Mouse (Mus musculus) thymus, postnatal 36 days (tissue): ENCODE measurements around the gene Nyap1.
A peak's percentile ranks its signal among the peaks of the same experiment; 100 is the strongest.
"Not testable (repeated sequence)": the region's sequence is repeated elsewhere in the genome, so short reads cannot be mapped to it uniquely, and the experiment has no call there.

Experiments
- DNase-seq, 2 experiments: peaks; one replicate each; pipeline ENCODE4 v3.0.0; 2022; ENCODE audit warnings: mixed read lengths in 2 of 2

Gene Nyap1

DNA sequence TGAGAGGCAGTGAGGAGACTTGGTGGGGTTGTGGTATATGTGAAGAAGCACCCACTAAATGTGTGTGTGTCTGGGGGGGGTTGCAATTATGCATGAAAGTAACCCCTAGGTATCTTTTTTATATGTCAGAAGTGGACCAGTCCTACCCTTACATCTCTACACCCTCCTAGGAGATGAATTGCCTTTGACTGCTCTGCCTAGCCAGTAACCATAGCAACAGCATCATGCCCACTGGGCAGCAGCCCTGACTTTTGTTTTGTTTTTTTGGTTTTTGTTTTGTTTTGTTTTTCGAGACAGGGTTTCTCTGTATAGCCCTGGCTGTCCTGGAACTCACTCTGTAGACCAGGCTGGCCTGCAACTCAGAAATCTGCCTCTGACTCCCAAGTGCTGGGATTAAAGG, 27.1 kb upstream of the Nyap1 start:
- DNase-seq: no peak

DNA sequence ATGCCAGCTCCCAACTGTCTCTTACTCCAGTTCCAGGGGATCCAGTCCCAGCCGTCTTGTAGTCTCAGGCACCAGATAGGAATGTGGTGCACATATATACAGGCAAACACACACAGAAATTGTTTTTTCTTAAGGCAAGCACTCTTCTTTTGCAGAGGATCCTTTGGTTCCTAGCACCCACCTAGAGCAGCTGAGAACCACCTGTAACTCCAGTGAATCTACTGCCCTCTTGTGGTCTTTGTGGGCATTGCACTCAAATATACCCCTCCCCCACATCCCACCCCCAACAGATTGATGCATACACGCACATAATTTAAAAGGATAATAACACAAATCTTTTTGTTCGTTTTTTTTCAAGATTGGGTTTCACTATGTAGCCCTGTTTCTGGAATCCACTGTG, 24.9 kb upstream of the Nyap1 start:
- DNase-seq: no peak

DNA sequence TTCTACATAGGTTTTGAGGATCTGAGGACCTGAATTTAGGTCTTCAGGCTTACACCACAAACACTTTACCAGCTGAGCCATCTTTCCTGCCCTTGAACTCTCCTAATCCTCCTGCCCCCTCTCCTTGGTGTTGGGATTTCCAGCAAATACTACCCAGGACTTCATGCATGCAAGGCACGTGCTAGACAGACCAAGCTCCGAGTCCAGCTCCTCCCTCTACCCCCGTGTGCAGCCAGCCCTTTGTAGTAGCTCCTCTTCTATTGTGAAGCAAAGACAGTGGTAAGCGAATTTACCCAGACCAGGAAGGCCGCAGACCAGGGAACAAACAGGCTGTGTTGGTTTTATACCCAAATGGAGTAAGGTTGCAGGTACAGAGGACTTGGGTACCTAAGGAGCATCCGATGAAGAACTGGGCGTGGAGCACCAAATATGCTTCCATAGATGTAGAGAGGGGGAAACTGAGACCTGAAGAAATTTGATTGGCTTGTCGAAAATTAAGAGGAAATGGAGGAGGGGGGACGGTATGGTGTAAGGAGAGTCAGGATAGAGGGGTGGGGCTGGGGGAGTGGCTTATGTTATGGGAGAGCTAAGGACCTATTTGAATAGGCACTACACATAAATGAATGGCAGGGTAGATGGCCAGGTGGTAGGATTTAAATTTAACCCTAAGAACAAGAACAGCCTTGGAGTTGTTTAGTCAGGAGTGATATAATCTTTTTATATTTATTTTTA, 23.4 kb upstream of the Nyap1 start:
- DNase-seq: no peak

DNA sequence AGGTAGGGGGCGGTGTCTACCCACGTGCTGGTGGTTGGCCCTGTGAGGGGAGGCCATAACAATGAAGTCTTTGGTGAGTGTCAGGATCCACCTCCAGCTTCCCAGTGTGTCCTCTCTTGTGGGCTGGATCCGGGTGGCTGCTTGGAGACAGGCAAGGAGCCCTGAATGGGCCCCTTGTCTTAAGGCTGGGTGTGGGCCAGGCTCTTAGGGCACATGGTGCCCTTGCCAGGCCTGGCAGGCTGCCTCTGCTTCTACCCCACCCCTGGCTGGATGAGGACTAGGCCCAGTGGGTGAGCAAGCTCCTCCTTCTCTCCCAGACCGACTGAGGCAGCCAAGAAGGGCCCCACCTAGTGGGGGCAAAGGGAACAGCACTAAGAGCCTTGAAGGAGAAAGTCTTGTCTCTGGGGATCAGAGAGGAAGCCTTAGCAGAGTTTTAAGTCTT, 18.6 kb upstream of the Nyap1 start:
- DNase-seq: peak; percentile 80 to 82

DNA sequence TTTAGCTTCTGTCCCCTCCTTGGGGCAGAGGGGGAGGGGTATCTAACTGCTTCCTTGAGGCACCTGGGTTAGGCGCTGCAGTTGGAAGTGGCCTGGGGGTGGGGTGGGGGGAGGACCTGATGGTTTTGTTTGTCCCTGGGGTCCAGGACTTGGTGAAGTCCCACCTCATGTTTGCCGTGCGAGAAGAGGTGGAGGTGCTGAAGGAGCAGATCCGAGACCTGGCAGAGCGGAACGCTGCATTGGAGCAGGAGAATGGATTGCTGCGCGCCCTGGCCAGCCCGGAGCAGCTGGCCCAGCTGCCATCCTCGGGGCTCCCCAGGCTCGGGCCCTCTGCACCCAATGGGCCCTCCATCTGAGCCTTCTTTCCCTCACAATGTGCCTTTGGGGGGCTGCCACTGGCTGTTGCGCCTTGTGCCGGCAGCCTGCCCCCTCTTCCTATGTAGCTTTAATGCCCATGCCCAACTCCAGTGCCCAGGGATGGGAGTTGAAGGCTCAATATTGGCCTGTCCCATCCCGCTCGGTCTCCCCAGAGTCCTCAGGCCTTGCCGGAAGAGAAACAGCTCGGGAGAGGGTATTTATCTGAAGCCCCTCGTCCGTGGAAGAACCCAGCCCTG, 17.6 kb upstream of the Nyap1 start:
- DNase-seq: no peak

DNA sequence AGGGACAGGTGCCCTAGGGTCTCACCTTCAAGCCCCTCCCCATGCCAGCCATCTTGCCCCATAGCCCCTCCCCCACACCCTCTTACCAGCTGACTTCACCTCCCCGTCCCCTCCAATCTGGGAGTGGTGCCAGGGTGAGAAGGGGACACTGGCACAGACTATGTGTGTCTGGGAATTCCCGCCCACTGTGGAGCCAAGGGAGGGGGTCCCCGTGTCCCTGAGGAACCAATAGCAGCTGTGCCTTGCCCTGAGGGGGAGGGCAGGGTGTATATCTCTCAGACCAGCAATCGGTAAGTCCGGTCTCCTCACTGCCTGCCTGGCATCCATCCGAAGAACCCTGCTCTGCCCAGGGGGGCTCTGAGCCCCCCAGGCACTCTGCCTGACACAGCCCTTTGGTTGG, 16.5 kb upstream of the Nyap1 start:
- peak in 1 of 2 experiments; percentile 48 for DNase-seq

DNA sequence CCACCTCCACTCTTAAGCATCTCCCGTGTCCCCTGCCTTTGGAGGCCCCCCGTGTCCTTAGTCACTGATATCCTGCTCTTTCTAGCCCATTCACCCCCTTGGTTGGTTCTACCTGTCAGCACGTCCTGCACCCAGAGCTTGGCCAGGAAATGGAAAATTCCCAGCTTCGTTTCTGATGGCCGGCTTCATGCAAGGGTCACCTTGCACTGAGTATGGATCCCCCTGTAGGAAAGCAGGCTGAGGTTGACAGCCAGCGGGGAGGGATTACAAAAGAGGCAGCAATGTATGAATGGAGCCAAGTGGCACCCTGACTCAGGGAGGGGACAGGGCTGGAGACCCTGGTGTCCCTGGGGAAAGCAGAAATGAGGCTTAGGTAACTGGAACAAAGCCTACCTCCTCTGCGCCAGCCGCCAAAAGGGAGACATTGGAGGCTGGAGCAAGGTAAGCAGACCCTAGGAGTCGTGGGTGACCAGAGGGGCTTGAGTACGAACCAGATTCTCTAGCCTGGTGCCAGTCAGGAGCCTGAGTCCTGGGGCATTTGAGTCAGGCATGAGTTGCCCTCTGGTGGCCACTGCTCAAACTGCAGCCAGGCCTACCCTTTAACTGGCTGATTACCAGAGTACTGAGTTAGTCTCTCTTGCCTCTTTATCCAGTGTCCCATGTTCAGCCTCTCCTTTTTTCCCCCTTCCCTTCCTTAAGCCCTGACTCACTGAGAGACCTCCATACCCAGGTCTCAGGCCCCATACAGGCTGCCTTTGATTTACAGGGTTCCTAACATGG, 15.7 kb upstream of the Nyap1 start:
- peak; percentile 81 to 85 for DNase-seq

DNA sequence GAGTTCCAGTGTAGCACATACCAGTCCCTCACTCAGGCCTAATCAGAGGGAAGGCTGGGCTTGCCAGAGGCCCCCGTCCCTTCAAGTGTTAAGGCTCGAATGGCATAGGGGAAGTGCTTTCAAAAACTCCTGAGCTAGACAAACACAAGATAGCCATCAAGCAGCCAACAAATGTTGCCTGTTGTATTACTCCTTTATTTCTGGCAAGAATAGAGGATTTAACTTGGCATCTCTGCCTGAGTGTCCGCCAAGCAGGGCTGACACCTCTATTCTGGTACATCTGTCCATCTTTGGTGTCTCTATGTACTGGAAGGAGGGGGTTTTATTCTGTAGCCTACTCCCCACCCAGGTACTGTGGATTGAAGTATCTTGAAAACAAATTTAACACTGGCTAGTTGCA, 14.7 kb upstream of the Nyap1 start:
- no peak for DNase-seq

DNA sequence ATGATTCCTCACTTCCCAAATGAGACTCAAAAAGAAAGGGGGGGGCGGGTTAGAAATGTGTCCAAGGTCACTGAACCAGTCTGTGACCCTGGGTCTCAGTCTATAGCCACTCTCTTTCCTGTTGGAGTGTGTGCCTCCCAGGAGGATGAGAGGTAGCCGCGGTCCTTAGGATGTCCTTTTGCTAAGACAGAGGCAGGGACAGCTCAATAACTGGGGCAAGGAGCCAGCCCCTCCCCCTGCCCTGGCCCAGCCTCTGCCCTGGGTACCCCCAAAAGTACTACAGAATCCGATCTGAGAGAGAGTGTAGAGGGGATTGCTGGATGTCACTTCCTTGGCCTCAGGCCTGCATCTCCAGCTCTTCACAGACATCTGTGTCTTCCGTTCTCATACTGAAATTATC, 14.0 kb upstream of the Nyap1 start:
- DNase-seq: no peak

DNA sequence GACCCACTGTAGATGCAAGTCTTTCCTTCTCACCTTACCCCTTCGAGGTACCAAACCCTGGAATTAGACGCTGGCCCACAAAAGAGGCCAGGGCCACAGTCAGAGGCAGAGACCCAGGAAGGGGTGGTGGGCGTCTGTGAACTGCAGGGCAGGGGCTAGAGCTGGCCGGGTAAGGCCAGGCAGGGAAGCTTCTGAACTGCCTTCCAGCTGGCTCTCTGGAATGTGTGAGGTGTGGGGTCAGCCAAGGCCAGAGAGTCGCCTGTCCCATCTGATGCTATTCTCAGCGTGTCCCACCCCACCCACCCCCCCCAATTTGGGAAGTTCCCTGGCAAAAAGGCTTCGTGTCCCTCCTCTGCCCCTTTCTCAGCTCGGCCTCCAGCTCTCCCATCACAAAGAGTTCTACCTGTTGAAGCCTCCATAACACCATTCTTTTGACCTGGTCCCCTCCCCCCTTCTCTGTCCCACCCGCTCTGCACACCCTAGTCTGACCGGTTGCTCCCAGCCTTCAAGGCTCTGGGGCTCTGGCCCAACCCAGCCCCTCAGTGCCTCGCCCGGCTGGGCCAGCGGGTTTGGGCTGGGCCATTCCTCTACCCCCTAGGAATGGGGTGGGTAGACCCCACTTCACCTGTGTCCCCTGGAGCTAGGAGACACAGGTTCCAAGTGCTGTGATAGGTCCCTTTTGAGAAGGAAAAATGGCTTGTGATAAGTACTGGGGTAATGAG, 11.9 kb upstream of the Nyap1 start:
- DNase-seq: no peak

DNA sequence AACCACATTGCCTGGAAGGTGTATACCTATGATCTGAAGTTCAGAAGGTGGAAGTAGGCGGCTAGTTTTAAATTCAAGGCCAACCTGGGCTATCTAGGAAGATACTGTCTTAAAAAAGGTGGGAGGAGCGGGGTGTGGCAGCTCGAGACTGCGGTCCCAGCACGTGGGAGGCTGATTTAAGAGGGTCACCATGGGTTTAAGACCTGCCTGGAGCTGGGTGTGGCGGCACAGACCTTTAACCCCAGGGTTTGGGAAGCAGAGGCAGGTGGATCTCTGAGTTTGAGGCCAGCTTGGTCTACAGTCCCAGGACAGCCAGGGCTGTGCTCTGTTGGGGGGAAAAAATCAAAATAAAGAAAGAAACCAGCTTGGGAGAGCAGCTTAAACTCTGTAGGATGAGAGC, 10.6 kb upstream of the Nyap1 start:
- DNase-seq: no peak

DNA sequence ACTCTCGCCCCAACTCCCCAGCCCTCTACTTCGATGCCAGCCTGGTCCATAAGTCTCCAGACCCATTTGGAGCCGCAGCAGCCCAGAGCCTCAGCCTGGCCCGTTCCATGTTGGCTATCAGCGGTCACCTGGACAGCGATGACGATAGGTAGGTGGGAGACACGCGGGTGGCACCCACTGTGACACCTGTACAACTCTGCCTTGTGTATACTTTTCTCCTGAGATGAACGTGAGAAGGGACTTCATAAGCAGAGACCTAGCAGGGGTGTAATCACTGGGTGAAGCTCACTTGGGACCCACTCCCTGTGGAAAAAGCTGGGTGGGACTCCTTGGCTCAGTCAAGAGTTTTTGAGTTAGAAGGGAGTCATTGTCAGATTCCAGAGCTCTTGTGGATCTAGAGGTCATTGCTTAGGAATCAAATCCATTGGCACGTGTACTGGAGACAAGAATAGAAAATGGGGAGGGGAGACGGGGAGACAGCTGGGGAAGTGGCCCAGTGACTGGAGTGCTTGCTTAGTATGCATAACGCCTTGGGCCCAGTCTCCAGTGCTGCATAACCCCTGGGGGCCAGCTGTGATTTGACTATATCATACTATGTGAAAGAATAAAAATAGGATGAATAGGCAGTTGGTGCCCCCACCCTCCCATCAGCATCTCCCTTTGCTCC, 9.9 kb upstream of the Nyap1 start:
- no peak for DNase-seq

DNA sequence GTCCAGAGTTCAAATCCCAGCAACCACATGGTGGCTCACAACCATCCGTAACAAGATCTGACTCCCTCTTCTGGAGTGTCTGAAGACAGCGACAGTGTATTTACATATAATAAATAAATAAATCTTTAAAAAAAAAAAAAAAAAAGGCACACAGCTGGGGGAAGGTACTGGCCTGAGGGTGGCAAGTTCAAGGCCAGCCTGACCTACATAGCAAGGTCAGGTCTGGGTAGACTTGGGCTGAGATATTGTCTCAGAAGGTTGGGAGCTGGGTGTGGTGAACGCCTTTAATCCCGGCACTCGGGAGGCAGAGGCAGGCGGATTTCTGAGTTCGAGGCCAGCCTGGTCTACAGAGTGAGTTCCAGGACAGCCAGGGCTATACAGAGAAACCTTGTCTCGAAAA, 8.8 kb upstream of the Nyap1 start:
- not testable (repeated sequence) for DNase-seq

DNA sequence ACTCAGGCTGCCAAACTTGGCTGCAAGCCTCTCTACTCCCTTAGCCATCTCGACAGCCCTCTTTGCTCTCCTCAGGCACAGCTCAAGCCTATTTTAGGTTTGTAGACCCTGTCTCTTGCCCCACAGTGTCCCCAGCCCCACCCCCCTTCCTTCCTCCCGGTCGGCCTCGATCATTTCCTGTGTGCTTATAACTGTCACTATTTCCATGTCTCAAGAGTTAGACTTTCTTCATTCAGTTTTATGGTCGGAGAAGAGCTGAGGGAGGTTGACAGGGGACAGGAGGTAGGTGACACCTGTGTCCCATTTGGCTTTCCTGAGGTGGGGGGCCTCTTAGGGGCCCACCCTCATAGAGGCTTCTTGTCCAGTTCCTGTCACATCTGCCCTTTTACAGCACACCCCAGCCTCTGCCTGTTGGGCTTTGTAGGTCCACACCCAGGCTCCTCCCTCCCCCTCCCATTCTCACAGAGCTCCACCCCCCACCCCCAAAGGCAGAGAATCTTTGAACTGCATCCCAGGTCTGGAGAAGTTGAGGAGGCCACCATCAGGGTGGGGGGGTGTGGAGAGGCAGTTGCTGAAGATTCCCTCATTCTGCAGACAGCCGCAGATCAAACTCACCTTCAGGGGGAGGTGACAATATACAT, 7.9 kb upstream of the Nyap1 start:
- DNase-seq: peak; percentile 67 to 75

DNA sequence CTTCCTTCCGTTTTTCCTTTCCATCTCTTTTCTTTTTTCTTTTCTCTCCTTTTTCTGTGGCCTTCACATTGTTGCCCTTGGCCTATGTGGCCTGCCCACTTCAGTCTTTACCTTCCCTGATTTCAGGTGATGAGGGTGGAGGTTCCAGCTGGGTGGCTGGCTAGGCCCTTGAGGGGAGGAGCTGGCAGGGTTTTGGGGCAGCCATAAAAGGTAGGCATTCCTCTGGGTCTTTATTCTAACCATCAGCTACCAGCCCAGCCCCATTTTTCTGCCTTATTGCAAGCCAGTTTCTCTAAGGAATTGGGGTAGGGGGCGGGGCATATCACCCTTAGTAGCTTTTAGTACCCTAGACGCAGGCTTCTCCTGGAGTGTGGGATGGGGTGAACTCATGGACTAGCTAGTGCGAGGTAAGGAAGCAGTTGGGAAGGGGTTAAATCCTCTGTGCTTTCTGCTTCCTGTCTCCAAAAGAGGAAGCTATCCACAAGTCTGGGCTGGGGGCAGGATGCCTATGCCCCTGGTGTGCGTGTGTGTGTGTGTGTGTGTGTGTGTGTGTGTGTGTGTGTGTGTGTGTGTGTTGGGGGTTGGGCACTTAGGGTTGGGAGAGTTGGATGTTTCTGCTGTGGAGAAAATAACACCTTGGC, 6.8 kb upstream of the Nyap1 start:
- DNase-seq: peak; percentile 54 to 59

DNA sequence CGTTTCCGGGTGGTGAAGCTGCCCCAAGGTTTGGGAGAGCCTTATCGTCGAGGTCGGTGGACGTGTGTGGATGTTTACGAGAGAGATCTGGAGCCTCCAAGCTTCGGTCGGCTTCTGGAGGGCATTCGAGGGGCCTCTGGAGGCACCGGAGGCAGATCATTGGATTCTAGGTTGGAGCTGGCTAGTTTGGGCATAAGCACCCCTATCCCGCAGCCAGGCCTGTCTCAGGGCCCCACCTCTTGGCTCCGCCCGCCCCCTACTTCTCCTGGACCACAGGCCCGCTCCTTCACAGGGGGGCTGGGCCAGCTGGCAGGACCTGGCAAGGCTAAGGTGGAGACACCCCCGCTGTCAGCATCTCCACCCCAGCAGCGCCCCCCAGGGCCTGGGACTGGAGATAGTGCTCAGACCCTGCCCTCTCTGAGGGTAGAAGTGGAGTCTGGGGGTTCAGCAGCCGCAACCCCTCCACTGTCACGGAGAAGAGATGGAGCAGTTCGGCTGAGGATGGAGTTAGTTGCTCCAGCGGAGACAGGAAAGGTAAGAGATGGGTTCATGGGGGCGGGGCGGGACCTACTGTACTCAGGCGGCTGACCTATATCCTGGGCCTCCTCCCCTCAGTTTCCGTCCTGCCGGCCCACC, 6.0 kb upstream of the Nyap1 start:
- peak; percentile 87 to 90 for DNase-seq

DNA sequence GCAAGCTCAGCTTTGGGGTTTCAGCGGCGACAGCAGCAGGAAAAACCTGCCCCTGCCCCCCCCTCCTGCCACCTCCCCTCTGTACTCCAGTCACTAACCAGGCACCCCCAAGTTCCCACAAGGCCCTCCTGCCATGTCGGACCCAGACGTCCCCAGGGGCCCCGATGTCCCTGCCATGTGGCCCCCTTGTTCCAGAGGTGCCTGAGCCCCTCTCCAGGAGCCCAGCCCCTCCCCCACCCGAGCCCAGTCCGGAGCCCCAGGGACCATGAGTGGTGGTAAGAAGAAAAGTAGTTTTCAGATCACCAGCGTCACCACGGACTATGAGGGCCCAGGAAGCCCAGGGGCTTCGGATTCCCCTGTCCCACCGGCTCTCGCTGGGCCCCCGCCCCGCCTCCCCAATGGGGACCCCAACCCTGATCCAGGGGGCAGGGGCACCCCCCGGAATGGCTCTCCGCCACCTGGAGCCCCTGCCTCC, 5.5 kb upstream of the Nyap1 start:
- DNase-seq: peak; percentile 66 to 72

DNA sequence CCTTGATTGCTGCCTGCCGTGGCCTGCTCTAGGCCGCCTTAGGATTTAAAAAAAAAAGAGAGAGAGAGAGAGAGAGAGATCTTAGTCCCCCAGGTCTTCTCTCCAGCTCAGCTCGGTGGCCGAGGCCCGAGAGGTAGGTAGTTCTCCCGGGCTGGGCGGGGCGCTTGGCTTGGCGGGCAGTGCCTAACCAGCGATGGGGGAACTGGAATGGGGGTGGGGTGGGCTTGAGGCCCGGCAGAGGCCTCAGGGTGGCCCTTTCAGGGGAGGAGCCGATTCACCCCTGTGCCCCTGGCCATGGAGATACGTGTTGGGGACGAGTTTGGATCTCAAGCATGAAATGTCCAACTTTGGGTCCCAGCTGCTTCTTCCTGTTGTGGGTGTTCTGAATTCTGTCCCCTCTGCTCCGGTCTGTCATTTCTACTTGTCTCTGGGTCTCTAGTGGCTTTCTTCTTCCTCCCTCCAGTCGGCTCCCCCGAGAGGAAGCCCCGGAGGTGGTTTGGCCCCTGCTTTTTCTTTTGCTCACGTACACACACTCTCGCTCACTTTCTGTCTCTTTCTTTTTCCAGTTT, 5.0 kb upstream of the Nyap1 start:
- DNase-seq: peak; percentile 62 to 77

DNA sequence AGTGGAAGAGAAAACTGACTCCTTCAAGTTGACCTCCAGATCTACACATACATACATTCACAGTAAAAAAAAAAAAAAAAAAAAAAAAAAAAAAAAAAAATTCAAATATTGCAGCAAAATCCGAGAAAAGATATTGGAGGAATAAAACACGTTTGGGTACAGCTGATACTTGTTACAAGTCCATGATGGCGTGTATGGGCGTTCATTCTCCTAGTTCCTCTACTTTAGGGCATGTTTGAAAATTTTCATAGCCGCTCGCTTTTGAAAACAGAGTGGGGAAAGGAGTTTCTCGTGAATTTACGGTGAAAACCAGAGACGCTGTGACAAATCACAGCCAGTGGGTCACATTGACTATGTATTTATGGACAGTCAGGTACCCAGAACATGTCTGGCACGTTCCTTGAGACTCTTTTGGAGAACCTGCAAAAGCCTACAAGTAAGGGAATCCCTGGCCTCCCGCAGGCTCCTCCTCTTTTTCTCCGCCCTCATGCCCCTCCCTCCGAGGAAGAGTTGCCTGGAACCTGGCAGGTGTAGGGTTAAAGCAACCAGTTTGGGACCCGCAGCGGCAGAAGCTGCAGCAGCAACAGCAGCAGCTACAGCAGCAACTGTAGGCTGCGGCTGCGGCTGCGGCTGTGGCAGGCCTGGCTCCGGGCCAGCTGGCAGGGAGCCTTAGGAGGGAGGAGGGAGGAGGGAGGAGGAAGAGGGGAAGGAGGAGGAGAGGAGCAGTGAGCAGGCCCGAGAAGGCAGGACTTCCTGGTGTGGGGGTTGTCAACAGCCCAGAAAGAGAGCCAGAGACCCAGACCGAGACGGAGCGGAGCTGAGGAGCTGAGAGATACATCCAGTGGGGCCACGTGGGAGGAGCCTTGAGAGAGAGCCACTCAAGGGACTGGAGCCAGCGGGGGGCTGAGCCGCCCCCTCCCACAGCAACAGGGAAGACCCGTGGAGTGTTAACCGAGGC, 4.1 kb upstream of the Nyap1 start, which contains the start of gene Tsc22d4:
Gene Tsc22d4 (plus strand): TSS at position 517 of the 958 bp plus-strand sequence.
- DNase-seq: peak; percentile 93 to 96
